In genomic region chr10:95225006-95225405, GRCm38 (mm10) we compare ENCODE assay signal across 16 mouse cellular contexts.
"Had no signal": no experiment of that assay in that cellular context is flagged by ENCODE, and none has a peak within 500 bp of the region (broad histone marks: within the 10 kb centered on the region; RNA-seq: fewer than 3 reads in every experiment).

No protein-coding gene starts in this region.

- H3K36me3 ChIP-seq: kidney, embryonic 15.5 days; limb, embryonic 15.5 days; midbrain, embryonic 12.5 days; midbrain, embryonic 15.5 days; neural tube, embryonic 13.5 days had no signal

- H3K4me2 ChIP-seq: kidney, embryonic 15.5 days; limb, embryonic 15.5 days; liver, embryonic 11.5 days; lung, embryonic 14.5 days; midbrain, embryonic 12.5 days; midbrain, embryonic 15.5 days; neural tube, embryonic 13.5 days had no signal

- ATAC-seq: liver, postnatal 0 days; lung, postnatal 0 days; midbrain, embryonic 15.5 days had no signal

- H3K9ac ChIP-seq: kidney, embryonic 15.5 days; limb, embryonic 15.5 days; liver, embryonic 14.5 days; liver, postnatal 0 days; lung, embryonic 14.5 days; midbrain, embryonic 12.5 days; midbrain, embryonic 15.5 days; neural tube, embryonic 13.5 days had no signal

- DNase-seq: kidney, adult 8-10 months; kidney, postnatal 10 days; kidney, postnatal 36 days; liver, postnatal 0 days; lung, embryonic 14.5 days; thymus, adult 18-20 months; thymus, postnatal 4 days had no signal

- H3K27me3 ChIP-seq: kidney, embryonic 15.5 days; limb, embryonic 15.5 days; midbrain, embryonic 12.5 days; midbrain, embryonic 15.5 days; neural tube, embryonic 13.5 days had no signal

- H3K27ac ChIP-seq: kidney, embryonic 15.5 days; limb, embryonic 15.5 days; liver, embryonic 14.5 days; macrophage; midbrain, embryonic 12.5 days; midbrain, embryonic 15.5 days; neural tube, embryonic 13.5 days had no signal

- H3K4me3 ChIP-seq: kidney, embryonic 15.5 days; limb, embryonic 15.5 days; midbrain, embryonic 12.5 days; midbrain, embryonic 15.5 days; neural tube, embryonic 13.5 days had no signal

- H3K9me3 ChIP-seq: kidney, embryonic 15.5 days; limb, embryonic 15.5 days; midbrain, embryonic 12.5 days; midbrain, embryonic 15.5 days; neural tube, embryonic 13.5 days had no signal
